Mouse (Mus musculus) right cerebral cortex, postnatal 14 days (tissue): ENCODE measurements around the gene Slc15a1.

Experiments used
- DNase-seq: peaks from one replicate; pipeline ENCODE4 v3.0.0; 2022

The Slc15a1 gene

DNA sequence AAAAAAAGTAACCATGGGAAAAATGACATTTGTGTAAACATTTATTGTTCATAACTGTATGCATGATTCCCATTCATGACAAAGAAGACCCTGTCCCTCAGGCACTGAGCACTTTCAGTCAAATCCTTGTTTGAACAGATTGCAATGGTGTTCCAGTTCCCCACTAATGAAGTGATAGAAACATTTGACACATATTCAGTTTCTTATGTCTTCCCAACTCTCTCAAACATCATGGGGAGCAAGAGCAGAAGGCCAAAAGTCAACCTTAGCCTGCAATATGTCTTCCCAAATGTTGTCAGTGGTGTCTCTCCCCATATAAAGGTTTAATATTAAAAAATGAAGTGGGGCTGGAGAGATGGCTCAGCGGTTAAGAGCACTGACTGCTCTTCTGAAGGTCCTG lies 19.3 kb downstream of the Slc15a1 start:
- DNase-seq, result no peak

DNA sequence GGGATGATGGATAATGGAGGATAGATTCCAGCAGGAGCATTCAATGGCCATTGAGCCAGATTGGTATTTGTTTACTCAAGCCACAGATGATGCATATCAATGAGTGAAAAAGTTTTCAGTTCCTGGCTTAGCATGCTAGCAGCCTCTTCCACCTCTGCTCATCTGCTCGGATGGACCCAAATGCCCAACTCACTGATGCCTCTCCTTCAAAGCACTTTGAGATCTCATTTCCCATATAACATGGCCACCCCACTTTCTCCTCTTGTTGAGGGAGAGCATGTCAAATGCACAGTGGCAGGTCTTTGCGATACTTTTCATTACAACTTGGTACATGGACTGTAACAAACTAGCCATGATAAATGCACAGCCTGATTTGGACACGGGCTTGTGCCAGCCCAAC lies 20.6 kb downstream of the Slc15a1 start:
- no peak for DNase-seq

- no peak for DNase-seq
These were observed 22.9 kb downstream of the Slc15a1 start for GRCm38 (mm10) chr14:121482181-121482580.

DNA sequence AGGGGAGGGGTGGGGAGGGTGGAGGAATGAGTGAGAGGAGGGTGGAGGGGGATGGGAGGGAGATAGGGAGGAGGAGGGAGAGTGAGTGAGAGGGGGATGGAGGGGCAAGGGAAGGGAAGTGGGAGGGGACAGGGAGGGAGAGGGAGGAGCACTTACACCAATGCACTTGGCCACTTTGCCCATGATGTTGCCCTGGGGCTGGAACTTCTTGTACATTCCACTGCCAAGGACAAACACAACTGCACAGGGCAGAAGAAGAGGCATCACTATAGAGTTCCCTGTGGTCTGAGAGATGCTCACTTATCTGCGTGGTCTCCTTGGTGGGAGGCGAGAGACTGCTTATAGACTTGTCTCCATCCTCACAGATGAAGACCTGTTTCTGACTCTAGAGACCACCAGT lies 23.5 kb downstream of the Slc15a1 start:
- no peak for DNase-seq

DNA sequence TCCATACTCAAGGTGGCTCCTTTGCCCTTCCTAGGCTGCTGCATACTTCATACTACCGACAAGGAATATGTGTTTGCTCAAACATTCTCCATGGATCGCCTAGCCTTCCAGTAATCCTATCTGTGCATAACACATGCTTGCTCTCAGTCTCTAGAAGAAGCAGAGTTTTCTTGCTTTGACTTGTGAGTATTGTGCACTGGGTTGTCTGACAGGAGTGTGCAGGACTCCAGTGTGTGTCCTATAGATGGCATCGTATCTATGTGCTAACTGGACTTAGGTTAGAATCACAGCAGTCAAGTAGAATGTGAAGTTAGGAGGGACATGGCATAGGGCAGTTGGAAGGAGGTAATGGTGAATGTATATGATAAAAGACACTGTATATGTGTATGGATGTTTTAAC lies 26.0 kb downstream of the Slc15a1 start:
- DNase-seq, result no peak

- no peak for DNase-seq
These were observed 26.9 kb downstream of the Slc15a1 start for GRCm38 (mm10) chr14:121477925-121478693.

- DNase-seq, result no peak
These were observed 31.2 kb downstream of the Slc15a1 start for GRCm38 (mm10) chr14:121473869-121474268.

GRCm38 (mm10) chr14:121471545-121472121 lies 33.4 kb downstream of the Slc15a1 start:
- DNase-seq, result no peak

DNA sequence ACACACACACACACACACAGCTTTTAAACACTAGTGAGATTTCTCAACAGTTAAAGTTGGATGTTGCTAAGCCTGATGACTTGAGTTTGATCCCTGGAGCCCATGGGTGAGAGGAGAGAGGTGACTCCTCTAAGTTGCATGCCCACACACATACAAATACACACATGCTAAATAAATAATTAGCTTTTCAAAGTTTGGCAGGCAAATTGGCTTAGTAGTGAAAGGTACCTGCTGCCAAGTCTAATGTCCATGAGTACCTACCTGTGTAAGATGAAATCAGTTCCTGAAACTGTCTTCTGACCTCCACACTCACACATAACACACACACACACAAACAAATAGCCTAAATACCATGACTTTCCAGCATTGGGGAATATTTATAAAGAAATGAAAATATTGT lies 35.5 kb downstream of the Slc15a1 start:
- no peak for DNase-seq

DNA sequence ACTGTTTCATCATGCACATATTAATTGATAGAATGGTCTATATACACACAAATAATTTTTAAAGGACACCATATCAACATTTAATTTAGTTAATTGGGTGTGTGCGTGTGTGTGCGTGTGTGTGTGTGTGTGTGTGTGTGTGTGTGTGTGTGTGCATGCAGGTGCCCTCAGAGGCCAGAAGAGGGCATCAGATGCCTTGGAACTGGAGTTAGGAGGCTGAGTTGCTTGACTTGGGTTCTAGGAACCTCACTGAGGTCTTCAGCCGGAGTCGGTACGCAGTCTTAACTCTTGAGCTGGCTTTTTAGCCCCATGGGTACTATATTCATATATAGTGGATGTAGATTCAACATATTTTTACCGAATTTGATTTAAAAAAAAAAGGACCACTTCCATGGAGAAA lies 37.4 kb downstream of the Slc15a1 start:
- no peak for DNase-seq

DNA sequence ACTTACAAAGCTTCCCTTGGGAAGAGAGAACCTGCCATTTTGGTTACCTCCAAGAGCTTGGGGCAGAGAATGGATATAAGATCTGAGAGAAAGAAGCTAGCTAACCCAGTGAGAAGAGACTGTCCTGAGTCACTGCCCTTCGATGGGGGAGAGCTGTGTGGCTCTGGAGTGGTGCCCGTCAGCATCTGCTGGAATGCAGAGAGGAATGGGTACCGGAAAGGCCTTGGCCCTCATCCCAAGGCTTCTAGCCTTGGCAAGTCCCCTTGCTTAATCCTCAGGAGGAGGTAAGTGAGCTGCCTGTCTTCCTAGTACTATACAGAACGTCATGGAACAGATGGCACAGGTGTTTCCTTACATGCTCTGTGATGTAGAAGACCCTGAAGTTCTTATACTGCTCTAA lies 38.6 kb downstream of the Slc15a1 start:
- DNase-seq, result no peak

DNA sequence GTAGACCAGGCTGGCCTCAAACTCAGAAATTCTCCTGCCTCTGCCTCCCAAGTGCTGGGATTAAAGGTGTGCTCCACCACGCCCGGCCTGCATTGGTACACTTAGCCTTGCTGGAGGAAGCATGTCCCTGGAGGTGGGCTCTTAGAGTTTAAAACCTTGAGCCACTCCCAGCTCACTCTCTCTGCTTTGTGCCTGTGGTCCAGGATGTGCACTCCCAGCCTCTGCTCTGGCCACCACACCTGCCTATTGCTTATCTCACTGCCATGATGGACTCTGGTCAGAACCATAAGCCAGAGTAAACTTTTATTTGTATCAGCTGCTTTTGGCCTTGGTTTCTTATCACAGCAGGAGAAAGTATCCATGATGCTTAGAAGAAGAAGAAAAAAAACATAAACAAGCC lies 40.7 kb downstream of the Slc15a1 start:
- no peak for DNase-seq

GRCm38 (mm10) chr14:121462756-121463155 lies 42.3 kb downstream of the Slc15a1 start:
- no peak for DNase-seq

GRCm38 (mm10) chr14:121460966-121461365 lies 44.1 kb downstream of the Slc15a1 start:
- no peak for DNase-seq

DNA sequence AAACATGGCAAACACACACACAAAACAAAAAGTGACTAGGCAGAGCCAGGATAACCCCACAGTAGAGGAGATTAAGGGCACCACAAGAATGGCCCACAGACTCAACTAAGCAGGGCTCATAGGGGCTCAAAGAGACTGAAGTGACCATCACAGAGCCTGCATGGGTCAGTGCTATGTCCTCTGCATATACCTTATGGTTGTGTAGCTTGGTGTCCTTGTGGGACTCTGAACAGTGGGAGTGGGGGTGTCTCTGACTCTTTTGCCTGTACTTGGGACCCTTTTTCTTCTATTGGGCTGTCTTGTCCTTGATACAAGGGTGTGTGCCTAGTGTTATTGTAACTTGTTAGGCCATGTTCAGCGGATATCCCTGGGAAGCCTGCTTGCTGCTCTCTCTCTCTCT lies 46.5 kb downstream of the Slc15a1 start:
- no peak for DNase-seq

DNA sequence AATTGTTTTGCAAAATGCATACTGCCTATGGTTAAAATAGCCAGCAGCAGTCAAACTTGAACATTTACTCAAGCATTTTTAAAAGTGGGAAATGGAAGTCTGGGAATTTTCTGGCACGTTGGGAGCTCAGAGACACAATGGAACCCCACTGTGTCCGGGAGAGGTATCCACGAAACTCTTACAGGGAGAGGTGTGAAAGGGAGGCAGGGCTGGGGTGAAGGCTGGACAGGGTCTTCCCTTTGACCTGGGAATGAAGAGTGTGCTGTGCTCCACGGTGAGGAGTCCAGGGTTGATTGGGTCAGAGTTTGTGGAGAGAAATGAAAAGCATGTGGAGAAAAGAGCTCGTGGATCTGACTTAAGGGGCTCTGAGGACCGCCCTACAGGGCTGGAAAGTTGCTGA lies 47.5 kb downstream of the Slc15a1 start:
- no peak for DNase-seq

DNA sequence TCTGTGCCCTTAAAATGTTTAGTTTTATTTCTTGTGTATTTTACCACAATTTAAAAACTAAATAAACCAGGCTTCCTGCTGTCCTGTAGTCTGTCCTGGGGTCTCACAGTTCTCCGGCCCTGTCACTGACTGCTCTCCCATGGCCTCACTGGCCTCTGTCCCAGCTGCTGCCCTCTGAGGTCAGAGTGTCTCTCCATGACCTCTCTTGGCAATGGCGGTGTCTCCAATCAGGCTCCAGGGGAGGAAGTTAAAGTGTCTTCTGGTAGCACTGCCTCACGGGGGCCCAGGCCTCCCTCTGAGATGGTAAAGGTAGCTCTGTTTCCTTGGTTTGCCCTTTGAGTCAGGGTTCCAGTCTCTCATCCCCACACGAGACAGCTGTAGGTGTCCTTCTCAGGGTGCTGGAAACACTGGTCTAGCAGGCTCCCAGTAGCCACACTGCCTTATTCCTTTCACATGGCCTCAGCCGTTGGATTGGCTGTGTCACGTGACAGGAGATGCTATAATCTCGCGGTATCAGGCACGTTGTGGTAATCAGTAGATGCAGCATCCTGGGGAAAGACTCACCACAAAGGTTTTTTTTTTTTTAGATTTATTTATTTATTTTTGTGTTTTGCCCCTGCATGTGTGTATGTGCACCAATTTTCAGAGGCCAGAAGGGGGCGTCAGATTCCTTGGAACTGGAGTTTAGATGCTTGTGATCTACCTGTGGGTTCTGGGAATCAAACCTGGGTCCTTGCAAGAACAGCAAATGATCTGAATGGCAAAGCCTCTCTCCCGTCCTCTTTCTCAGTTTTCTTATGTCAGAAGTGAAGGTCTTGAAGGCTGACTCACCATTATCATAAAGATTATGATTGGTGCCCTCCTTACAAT lies 48.4 kb downstream of the Slc15a1 start:
- no peak for DNase-seq

DNA sequence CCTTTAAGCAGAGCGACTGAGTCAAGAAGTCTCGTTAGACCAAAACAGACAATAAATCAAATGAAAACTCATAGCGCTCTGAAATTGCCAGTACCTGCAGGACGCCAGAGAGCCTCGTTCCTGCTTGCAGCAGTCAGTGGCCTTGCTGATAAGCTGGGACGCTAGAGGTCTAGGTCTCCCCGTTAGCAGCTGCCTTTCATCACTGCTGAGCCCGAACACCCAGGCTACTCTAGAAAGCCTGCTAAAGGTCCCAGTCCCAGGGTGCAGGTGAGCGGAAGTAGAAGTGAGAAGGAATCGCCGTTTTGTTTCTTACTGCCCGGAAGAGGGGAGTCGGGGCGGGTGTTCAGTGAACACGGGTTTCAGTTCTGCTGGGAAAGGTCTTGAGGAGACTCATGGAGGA lies 49.1 kb downstream of the Slc15a1 start:
- DNase-seq, result no peak

DNA sequence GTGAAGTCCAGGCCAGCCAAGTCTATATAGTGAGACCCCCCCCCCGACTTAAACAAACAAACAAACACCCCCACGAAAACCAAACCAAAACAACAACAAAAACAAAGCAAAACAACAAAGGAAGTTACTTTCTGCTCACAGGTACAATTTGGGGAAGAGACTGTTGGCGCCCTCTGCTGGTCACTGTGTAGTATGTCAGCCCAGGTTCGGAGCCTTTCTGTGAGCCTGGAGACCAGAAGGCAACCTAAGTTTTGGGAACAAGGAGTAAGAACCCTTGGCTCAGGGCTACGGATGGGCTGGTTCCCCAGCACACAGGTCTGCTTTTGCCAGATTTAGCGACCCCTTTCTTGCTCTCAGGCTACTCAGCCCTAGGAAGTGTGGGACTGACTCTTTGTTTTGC lies 49.5 kb downstream of the Slc15a1 start:
- peak; percentile 52 for DNase-seq

- no peak for DNase-seq
These were observed 51.9 kb downstream of the Slc15a1 start for GRCm38 (mm10) chr14:121453130-121453529.

DNA sequence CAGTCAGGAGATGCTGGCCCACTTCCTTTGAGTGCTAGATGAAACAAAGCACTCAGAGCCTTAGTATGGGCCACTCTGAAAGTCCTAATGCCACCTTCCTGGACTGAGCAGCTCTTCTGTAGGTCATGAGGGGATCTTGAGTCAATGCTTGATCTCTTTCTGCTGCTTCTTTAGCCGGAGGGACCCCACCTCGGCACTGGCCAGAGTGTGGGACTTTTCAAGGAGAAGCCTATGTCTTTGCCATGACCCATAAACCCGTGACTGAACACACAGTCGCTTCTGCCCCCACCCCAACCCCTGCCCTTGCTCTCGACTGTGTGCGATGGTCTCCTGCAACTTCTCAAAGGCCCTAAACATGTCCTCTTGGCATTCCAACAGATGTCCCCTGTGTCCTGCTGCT lies 52.8 kb downstream of the Slc15a1 start:
- DNase-seq, result no peak

DNA sequence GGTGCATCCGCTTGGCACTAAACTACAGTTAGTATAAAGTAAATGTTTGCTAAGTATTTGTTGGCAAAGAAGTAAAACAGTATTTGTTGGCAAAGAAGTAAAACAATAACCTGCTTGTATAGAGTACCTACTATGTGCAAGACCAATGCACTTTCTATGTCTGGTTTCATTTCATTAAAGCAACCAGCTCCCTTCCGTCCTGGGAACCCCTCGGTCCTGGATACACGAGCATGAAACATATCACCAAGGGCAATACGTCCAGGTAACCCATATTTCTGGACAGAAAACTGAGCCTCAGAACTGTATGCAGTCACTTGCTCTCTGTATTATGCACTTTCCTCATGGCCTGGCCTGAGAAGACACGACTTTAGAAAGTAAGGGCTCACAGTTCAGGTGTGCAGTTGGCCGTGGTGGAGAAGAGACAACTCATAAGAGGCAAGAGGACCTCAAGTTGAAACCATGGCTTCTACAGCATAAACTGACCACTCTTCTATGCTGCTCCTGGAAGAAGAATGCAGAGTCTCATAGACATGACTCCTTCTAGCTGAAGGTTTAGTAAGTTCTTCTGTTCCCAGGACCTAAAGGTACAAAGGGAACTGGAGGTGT lies 53.5 kb downstream of the Slc15a1 start:
- no peak for DNase-seq
